Mouse (Mus musculus): ENCODE results near the gene Fam178b. TPM values are rescaled to one million over a fixed set of nuclear protein-coding genes. Genes with fewer than 3 reads are reported as not detected.

The Fam178b gene
- total RNA-seq, 2 experiments from 2014 or later: 0.83 TPM; not detected in 1

Small RNAs within 50 kb of the gene (microRNA-seq; reads per million reads assigned to microRNA genes)
- gene Gm24133: not detected

Other genes starting within 250 kb of the Fam178b start
- 10 to 100 TPM; 22.8 to 27.2 TPM for gene Lman2l, start 237.9 kb downstream of the Fam178b start, total RNA-seq (2021)
- 1 to 10 TPM; 4.1 to 4.3 TPM for gene Cnnm4, start 211.6 kb downstream of the Fam178b start, total RNA-seq (2021)
- 10 to 100 TPM; 14.7 to 15.7 TPM for gene Cnnm3, start 171.3 kb downstream of the Fam178b start, total RNA-seq (2021)
- gene Ankrd23, start 146.3 kb downstream of the Fam178b start, total RNA-seq (2021): 100 to 1,000 TPM; 215 to 337 TPM
- 100 to 1,000 TPM; 112 to 186 TPM for gene Gm42417, start 143.8 kb downstream of the Fam178b start, total RNA-seq (2021)
- 1 to 10 TPM; 5.6 to 8.1 TPM for gene Ankrd39, start 135.7 kb downstream of the Fam178b start, total RNA-seq (2021)
- 10 to 100 TPM; 14.8 to 15.7 TPM for gene Sema4c, start 124.8 kb downstream of the Fam178b start, total RNA-seq (2021)
- gene Cox5b, start 8.3 kb upstream of the Fam178b start, total RNA-seq (2021): 1,000 to 10,000 TPM; 2,198 to 2,230 TPM
- gene 4933424G06Rik, start 27.0 kb upstream of the Fam178b start, total RNA-seq (2021): not detected
- gene Actr1b, start 31.2 kb upstream of the Fam178b start, total RNA-seq (2021): 100 to 1,000 TPM; 104 to 107 TPM
- gene Zap70, start 78.6 kb upstream of the Fam178b start, total RNA-seq (2021): under 1 TPM; 0.18 to 0.53 TPM

Data from heart, postnatal 25 days (tissue).